Mouse (Mus musculus) ovary, postnatal 36 days (tissue): Measurements from ENCODE around the gene Mreg.
A peak's percentile ranks its signal among the peaks of the same experiment; 100 is the strongest.

Experiments
- DNase-seq: peaks from one replicate; pipeline ENCODE4 v3.0.0; 2022; ENCODE audit warnings: low spot score, mixed read lengths

The Mreg gene

GRCm38 (mm10) chr1:72191449-72191848 is 20.7 kb downstream of the Mreg start:
- DNase-seq = no peak

GRCm38 (mm10) chr1:72188142-72188738 is 23.9 kb downstream of the Mreg start:
- DNase-seq = no peak

GRCm38 (mm10) chr1:72187486-72187885 is 24.6 kb downstream of the Mreg start:
- no peak for DNase-seq

GRCm38 (mm10) chr1:72186151-72186550 is 26.0 kb downstream of the Mreg start:
- no peak for DNase-seq

GRCm38 (mm10) chr1:72183554-72183953 is 28.6 kb downstream of the Mreg start:
- no peak for DNase-seq

- DNase-seq = no peak
Observed at GRCm38 (mm10) chr1:72182930-72183499, 29.1 kb downstream of the Mreg start.

- no peak for DNase-seq
Observed at GRCm38 (mm10) chr1:72179947-72180346, 32.2 kb downstream of the Mreg start.

GRCm38 (mm10) chr1:72176239-72176638 is 35.9 kb downstream of the Mreg start:
- DNase-seq = no peak

- DNase-seq = no peak
Observed at GRCm38 (mm10) chr1:72174183-72174582, 37.9 kb downstream of the Mreg start.

- no peak for DNase-seq
Observed at GRCm38 (mm10) chr1:72173402-72174051, 38.6 kb downstream of the Mreg start.

- DNase-seq = no peak
Observed at GRCm38 (mm10) chr1:72172788-72173187, 39.3 kb downstream of the Mreg start.

GRCm38 (mm10) chr1:72171001-72171860 is 40.9 kb downstream of the Mreg start:
- DNase-seq = no peak

GRCm38 (mm10) chr1:72167024-72167423 is 45.1 kb downstream of the Mreg start:
- no peak for DNase-seq

- DNase-seq = no peak
Observed at GRCm38 (mm10) chr1:72166468-72166814, 45.7 kb downstream of the Mreg start.

- no peak for DNase-seq
Observed at GRCm38 (mm10) chr1:72165723-72166467, 46.2 kb downstream of the Mreg start.

- no peak for DNase-seq
Observed at GRCm38 (mm10) chr1:72160321-72160720, 51.8 kb downstream of the Mreg start.

- DNase-seq = no peak
Observed at GRCm38 (mm10) chr1:72145041-72145440, 67.1 kb downstream of the Mreg start.

- no peak for DNase-seq
Observed at GRCm38 (mm10) chr1:72144426-72144825, 67.7 kb downstream of the Mreg start.

- DNase-seq = peak; percentile 29
Observed at GRCm38 (mm10) chr1:72141893-72142480, 70.1 kb downstream of the Mreg start.

- DNase-seq = no peak
Observed at GRCm38 (mm10) chr1:72136101-72136500, 76.0 kb downstream of the Mreg start.

GRCm38 (mm10) chr1:72134534-72134933 is 77.6 kb downstream of the Mreg start:
- no peak for DNase-seq
